Mouse (Mus musculus) adrenal gland, adult 8-10 months (tissue): ENCODE results near the gene Slc5a4a. TPM values are rescaled to one million over a fixed set of nuclear protein-coding genes. Genes with fewer than 3 reads are reported as not detected.

Source experiments
- DNase-seq: peaks from one replicate; pipeline ENCODE4 v3.0.0; 2022
- microRNA-seq, 2 experiments: library from miRNA; unstranded; fragments of <30 nt; microRNA quantifications; one replicate each; pipeline ENCODE4 v1.2.0; 2022
- total RNA-seq, 4 experiments: library from RNA; stranded (reverse); gene quantifications; 2 replicates each; pipeline ENCODE4 v1.2.4; 2022

Slc5a4a gene
- total RNA-seq, 4 experiments from 2014 or later = not detected

GRCm38 (mm10) chr10:76225944-76226343 is 78.7 kb downstream of the Slc5a4a start:
- DNase-seq = no peak

- no peak for DNase-seq
These were observed 82.4 kb downstream of the Slc5a4a start for GRCm38 (mm10) chr10:76229627-76230026.

- peak; percentile 89 for DNase-seq
These were observed 90.3 kb downstream of the Slc5a4a start, which contains the start of gene Prmt2 for GRCm38 (mm10) chr10:76237341-76238225. Prmt2 (minus strand) TSS chr10:76237865.

Small RNA genes within 50 kb of the gene (microRNA-seq; reads per million reads assigned to microRNA genes)
- gene Mir678 = 0 reads per million in 2 experiments

Other genes starting within 250 kb of the Slc5a4a start
- 100 to 1,000 TPM in 1 of 4 experiments, 10 to 100 TPM in 3; 73.2 to 105 (median 85.1) TPM for gene Smarcb1, start 225.8 kb upstream of the Slc5a4a start, total RNA-seq
- 100 to 1,000 TPM; 741 to 924 (median 745) TPM for gene Chchd10, start 214.3 kb upstream of the Slc5a4a start, total RNA-seq
- gene Mmp11, start 211.0 kb upstream of the Slc5a4a start, total RNA-seq = 10 to 100 TPM in 2 of 4 experiments, 1 to 10 TPM in 2; 7.7 to 21.1 (median 13.2) TPM
- 1 to 10 TPM in 3 of 4 experiments, under 1 TPM in 1; 0.83 to 2.8 (median 1.3) TPM for gene Gm867, start 206.8 kb upstream of the Slc5a4a start, total RNA-seq
- gene Vpreb3, start 204.4 kb upstream of the Slc5a4a start, total RNA-seq = under 1 TPM in 1 of 4 experiments, not detected in 3; 0.65 TPM
- gene Gm5134, start 192.9 kb upstream of the Slc5a4a start, total RNA-seq = not detected
- gene Zfp280b, start 114.8 kb upstream of the Slc5a4a start, total RNA-seq = 10 to 100 TPM in 2 of 4 experiments, 1 to 10 TPM in 2; 8.7 to 10.4 (median 9.5) TPM
- gene Slc5a4b, start 36.5 kb upstream of the Slc5a4a start, total RNA-seq = not detected
- gene Prmt2, start 90.4 kb downstream of the Slc5a4a start, total RNA-seq = 10 to 100 TPM; 24.6 to 33.5 (median 29.3) TPM
- 10 to 100 TPM in 3 of 4 experiments, 1 to 10 TPM in 1; 7.3 to 35.5 (median 12.7) TPM for gene S100b, start 106.4 kb downstream of the Slc5a4a start, total RNA-seq
- gene Dip2a, start 197.8 kb downstream of the Slc5a4a start, total RNA-seq = 10 to 100 TPM; 23.2 to 41.3 (median 31.9) TPM